Mouse (Mus musculus): ENCODE measurements around the gene Trmt44. TPM values are rescaled to one million over a fixed set of nuclear protein-coding genes. Genes with fewer than 3 reads are reported as not detected.
A peak's percentile ranks its signal among the peaks of the same experiment; 100 is the strongest.

Gene Trmt44
- total RNA-seq, 2 experiments from 2014 or later = 1.5 to 1.6 TPM

GRCm38 (mm10) chr5:35556393-35556792, 18.5 kb downstream of the Trmt44 start:
- intact Hi-C loops (cut with DNase I) = no loop called here
- TF ChIP-seq CTCF (IDR thresholded peaks at IDR 0.05) = no peak
- Histone ChIP-seq H3K27ac (no peak overlapping the region), H3K4me3 (no peak overlapping the region)
- DNase-seq = no peak

GRCm38 (mm10) chr5:35552838-35553539, 21.9 kb downstream of the Trmt44 start:
- no peak overlapping the region for H3K27ac ChIP-seq
- DNase-seq = no peak
- H3K4me3 ChIP-seq = no peak overlapping the region
- intact Hi-C loops (cut with DNase I) = no loop called here
- no peak for TF ChIP-seq CTCF (IDR thresholded peaks at IDR 0.05)

- intact Hi-C loops (cut with DNase I) = no loop called here
- no peak for TF ChIP-seq CTCF (IDR thresholded peaks at IDR 0.05)
- peak; percentile 60 for DNase-seq
- no peak overlapping the region for H3K4me3 ChIP-seq
- H3K27ac ChIP-seq = peak overlapping the region; percentile 43
These were observed 22.7 kb downstream of the Trmt44 start for GRCm38 (mm10) chr5:35551855-35552837.

GRCm38 (mm10) chr5:35546127-35546526, 28.7 kb downstream of the Trmt44 start:
- no peak for TF ChIP-seq CTCF (IDR thresholded peaks at IDR 0.05)
- no peak for DNase-seq
- no peak overlapping the region for H3K27ac ChIP-seq
- intact Hi-C loops (cut with DNase I) = no loop called here
- no peak overlapping the region for H3K4me3 ChIP-seq

GRCm38 (mm10) chr5:35541059-35541790, 33.6 kb downstream of the Trmt44 start:
- TF ChIP-seq CTCF (IDR thresholded peaks at IDR 0.05) = no peak
- no peak overlapping the region for H3K4me3 ChIP-seq
- intact Hi-C loops (cut with DNase I) = no loop called here
- H3K27ac ChIP-seq = no peak overlapping the region
- no peak for DNase-seq

- intact Hi-C loops (cut with DNase I) = no loop called here
- no peak for TF ChIP-seq CTCF (IDR thresholded peaks at IDR 0.05)
- no peak overlapping the region for H3K27ac ChIP-seq
- no peak overlapping the region for H3K4me3 ChIP-seq
- no peak for DNase-seq
These were observed 34.3 kb downstream of the Trmt44 start for GRCm38 (mm10) chr5:35540555-35540954.

GRCm38 (mm10) chr5:35539576-35539975, 35.3 kb downstream of the Trmt44 start:
- Histone ChIP-seq H3K4me3 (no peak overlapping the region), H3K27ac (no peak overlapping the region)
- no peak for TF ChIP-seq CTCF (IDR thresholded peaks at IDR 0.05)
- intact Hi-C loops (cut with DNase I) = no loop called here
- no peak for DNase-seq

GRCm38 (mm10) chr5:35538022-35538421, 36.8 kb downstream of the Trmt44 start:
- intact Hi-C loops (cut with DNase I) = no loop called here
- H3K27ac ChIP-seq = no peak overlapping the region
- H3K4me3 ChIP-seq = no peak overlapping the region
- DNase-seq = peak; percentile 40
- TF ChIP-seq CTCF (IDR thresholded peaks at IDR 0.05) = no peak

- Histone ChIP-seq H3K4me3 (no peak overlapping the region), H3K27ac (no peak overlapping the region)
- DNase-seq = no peak
- intact Hi-C loops (cut with DNase I) = no loop called here
- no peak for TF ChIP-seq CTCF (IDR thresholded peaks at IDR 0.05)
These were observed 37.4 kb downstream of the Trmt44 start for GRCm38 (mm10) chr5:35537474-35537873.

- intact Hi-C loops (cut with DNase I) = no loop called here
- Histone ChIP-seq H3K4me3 (no peak overlapping the region), H3K27ac (no peak overlapping the region)
- DNase-seq = no peak
- peak; percentile 48 for TF ChIP-seq CTCF (IDR thresholded peaks at IDR 0.05)
These were observed 38.6 kb downstream of the Trmt44 start for GRCm38 (mm10) chr5:35536271-35536670.

- Histone ChIP-seq H3K4me3 (no peak overlapping the region), H3K27ac (no peak overlapping the region)
- peak; percentile 44 for DNase-seq
- TF ChIP-seq CTCF (IDR thresholded peaks at IDR 0.05) = no peak
- intact Hi-C loops (cut with DNase I) = no loop called here
These were observed 43.3 kb downstream of the Trmt44 start for GRCm38 (mm10) chr5:35531586-35531985.

GRCm38 (mm10) chr5:35530442-35530841, 44.4 kb downstream of the Trmt44 start:
- Histone ChIP-seq H3K4me3 (no peak overlapping the region), H3K27ac (no peak overlapping the region)
- TF ChIP-seq CTCF (IDR thresholded peaks at IDR 0.05) = peak; percentile 64
- DNase-seq = peak; percentile 48
- intact Hi-C loops (cut with DNase I) = no loop called here
